Mouse (Mus musculus) intestine, embryonic 15.5 days (tissue): Measurements from ENCODE around the gene Pex7. TPM values are rescaled to one million over a fixed set of nuclear protein-coding genes. Genes with fewer than 3 reads are reported as not detected.

Experiments used
- ATAC-seq: fragments of 200-750 bp; cut with Nextera tagmentation; 2 replicates; pipeline ENCODE4 v1.8.0; 2017; ENCODE audit warnings: moderate TSS enrichment, moderate library complexity
- H3K27ac ChIP-seq: fragments of 300-500 bp; sonication (generic); 2 replicates; pipeline ENCODE4 v1.5.1; 2015; ENCODE audit warnings: mild to moderate bottlenecking, inconsistent platforms
- H3K27me3 ChIP-seq: fragments of 300-500 bp; sonication (generic); replicated peaks from 2 replicates; pipeline ENCODE4 v1.6.1; 2015; ENCODE audit warnings: inconsistent platforms
- H3K36me3 ChIP-seq: fragments of 300-500 bp; sonication (generic); 2 replicates; pipeline ENCODE4 v1.6.1; 2015; ENCODE audit warnings: inconsistent platforms
- H3K4me1 ChIP-seq: fragments of 300-500 bp; sonication (generic); replicated peaks from 2 replicates; pipeline ENCODE4 v1.6.1; 2015; ENCODE audit warnings: inconsistent platforms
- H3K4me2 ChIP-seq: fragments of 300-500 bp; sonication (generic); replicated peaks from 2 replicates; pipeline ENCODE4 v1.6.1; 2015; ENCODE audit warnings: mild to moderate bottlenecking, inconsistent platforms
- H3K4me3 ChIP-seq: fragments of 300-500 bp; sonication (generic); replicated peaks from 2 replicates; pipeline ENCODE4 v1.5.1; 2015; ENCODE audit warnings: inconsistent platforms
- H3K9ac ChIP-seq: fragments of 300-500 bp; sonication (generic); 2 replicates; pipeline ENCODE4 v1.6.1; 2015; ENCODE audit warnings: inconsistent platforms
- H3K9me3 ChIP-seq: fragments of 300-500 bp; sonication (generic); 2 replicates; pipeline ENCODE4 v1.6.1; 2016; ENCODE audit warnings: inconsistent platforms
- WGBS: fragments of 180-500 bp; shearing (Covaris S2); methylation state at CpG from one replicate; pipeline ENCODE4 v1.1.7; 2015; 5-methylcytosine and 5-hydroxymethylcytosine counted together
- polyA plus RNA-seq: library from polyadenylated mRNA; unstranded; fragments of >200 nt; fragmentation: Nextera tagmentation; extraction: Ambion mirVana; gene quantifications from 2 replicates; pipeline ENCODE4 v1.2.1, GENCODE M21; 2015

The Pex7 gene
- polyA plus RNA-seq, 1 experiment from 2014 or later: 50.3 TPM

GRCm38 (mm10) chr10:19941063-19941462, 33.6 kb upstream of the Pex7 start:
- no peak overlapping the region for H3K4me3 ChIP-seq
- H3K9ac ChIP-seq: no peak overlapping the region
- no peak overlapping the region for H3K4me2 ChIP-seq
- H3K27ac ChIP-seq: no peak overlapping the region
- ATAC-seq: no peak
- H3K36me3 ChIP-seq: no peaks in the 10 kb centered on the region
- H3K27me3 ChIP-seq: no peaks in the 10 kb centered on the region
- H3K9me3 ChIP-seq: no peaks in the 10 kb centered on the region
- peaks cover 19% of the 10 kb centered on the region for H3K4me1 ChIP-seq
- 45% methylated on average over 6 of the region's 6 CpGs for WGBS

- Histone ChIP-seq H3K4me1 (peaks cover 19% of the 10 kb centered on the region), H3K27ac (no peak overlapping the region), H3K4me2 (no peak overlapping the region), H3K9ac (no peak overlapping the region), H3K9me3 (no peaks in the 10 kb centered on the region), H3K27me3 (no peaks in the 10 kb centered on the region), H3K4me3 (no peak overlapping the region), H3K36me3 (no peaks in the 10 kb centered on the region)
- ATAC-seq: no peak
- 79% methylated on average over 8 of the region's 8 CpGs for WGBS
These were observed 33.1 kb upstream of the Pex7 start for GRCm38 (mm10) chr10:19940626-19941025.

- H3K4me1 ChIP-seq: peaks cover 19% of the 10 kb centered on the region
- H3K4me3 ChIP-seq: no peak overlapping the region
- 85% methylated on average over 7 of the region's 7 CpGs for WGBS
- no peak overlapping the region for H3K4me2 ChIP-seq
- no peak overlapping the region for H3K9ac ChIP-seq
- no peaks in the 10 kb centered on the region for H3K27me3 ChIP-seq
- no peaks in the 10 kb centered on the region for H3K36me3 ChIP-seq
- H3K27ac ChIP-seq: no peak overlapping the region
- ATAC-seq: no peak
- no peaks in the 10 kb centered on the region for H3K9me3 ChIP-seq
These were observed 32.6 kb upstream of the Pex7 start for GRCm38 (mm10) chr10:19940127-19940526.

- no peak overlapping the region for H3K4me3 ChIP-seq
- H3K4me1 ChIP-seq: peaks cover 19% of the 10 kb centered on the region
- H3K27ac ChIP-seq: no peak overlapping the region
- H3K9me3 ChIP-seq: no peaks in the 10 kb centered on the region
- ATAC-seq: no peak
- H3K36me3 ChIP-seq: no peaks in the 10 kb centered on the region
- H3K9ac ChIP-seq: no peak overlapping the region
- 67% methylated on average over 8 of the region's 8 CpGs for WGBS
- no peak overlapping the region for H3K4me2 ChIP-seq
- no peaks in the 10 kb centered on the region for H3K27me3 ChIP-seq
These were observed 31.8 kb upstream of the Pex7 start for GRCm38 (mm10) chr10:19939282-19939705.

GRCm38 (mm10) chr10:19938738-19939137, 31.2 kb upstream of the Pex7 start:
- Histone ChIP-seq H3K36me3 (no peaks in the 10 kb centered on the region), H3K27ac (no peak overlapping the region), H3K9ac (no peak overlapping the region), H3K4me2 (no peak overlapping the region), H3K9me3 (no peaks in the 10 kb centered on the region), H3K27me3 (no peaks in the 10 kb centered on the region), H3K4me1 (peaks cover 19% of the 10 kb centered on the region), H3K4me3 (no peak overlapping the region)
- 75% methylated on average over 6 of the region's 6 CpGs for whole genome bisulfite sequencing
- ATAC-seq: no peak

GRCm38 (mm10) chr10:19936961-19937708, 29.6 kb upstream of the Pex7 start:
- no peak overlapping the region for H3K27ac ChIP-seq
- H3K9me3 ChIP-seq: no peaks in the 10 kb centered on the region
- no peak overlapping the region for H3K9ac ChIP-seq
- H3K36me3 ChIP-seq: no peaks in the 10 kb centered on the region
- no peak for ATAC-seq
- H3K4me1 ChIP-seq: peaks cover 19% of the 10 kb centered on the region
- H3K4me2 ChIP-seq: peak overlapping the region; percentile 26; the same call in 1 of the 2 replicates
- 60% methylated on average over 9 of the region's 9 CpGs for WGBS
- H3K27me3 ChIP-seq: no peaks in the 10 kb centered on the region
- H3K4me3 ChIP-seq: no peak overlapping the region

- H3K4me3 ChIP-seq: no peak overlapping the region
- ATAC-seq: no peak
- H3K27me3 ChIP-seq: no peaks in the 10 kb centered on the region
- H3K27ac ChIP-seq: no peak overlapping the region
- H3K4me2 ChIP-seq: peak overlapping the region; percentile 98
- peaks cover 16% of the 10 kb centered on the region for H3K4me1 ChIP-seq
- H3K9me3 ChIP-seq: no peaks in the 10 kb centered on the region
- H3K36me3 ChIP-seq: no peaks in the 10 kb centered on the region
- H3K9ac ChIP-seq: no peak overlapping the region
- WGBS: 42% methylated on average over 4 of the region's 4 CpGs
These were observed 28.4 kb upstream of the Pex7 start for GRCm38 (mm10) chr10:19935821-19936367.

GRCm38 (mm10) chr10:19935295-19935623, 27.8 kb upstream of the Pex7 start:
- H3K4me1 ChIP-seq: peaks cover 16% of the 10 kb centered on the region
- 5% methylated on average over 10 of the region's 10 CpGs for WGBS
- H3K9me3 ChIP-seq: no peaks in the 10 kb centered on the region
- H3K4me3 ChIP-seq: peak overlapping the region; percentile 86
- H3K36me3 ChIP-seq: no peaks in the 10 kb centered on the region
- peak overlapping the region; percentile 98 for H3K4me2 ChIP-seq
- peak overlapping the region; percentile 11; the same call in 1 of the 2 replicates for H3K27ac ChIP-seq
- H3K27me3 ChIP-seq: no peaks in the 10 kb centered on the region
- peak overlapping the region; percentile 72 for H3K9ac ChIP-seq
- no peak for ATAC-seq

GRCm38 (mm10) chr10:19934384-19935294, 27.1 kb upstream of the Pex7 start, which contains the start of gene Map3k5:
Map3k5 (plus strand) TSS chr10:19934472.
- H3K9ac ChIP-seq: peak within 1 kb of the TSS; percentile 72
- peaks cover 16% of the 10 kb centered on the region for H3K4me1 ChIP-seq

GRCm38 (mm10) chr10:19933511-19934383, 26.3 kb upstream of the Pex7 start:
- WGBS: under 1% methylated on average over 95 of the region's 97 CpGs

More at GRCm38 (mm10) chr10:19934384-19935294, 27.1 kb upstream of the Pex7 start, which contains the start of gene Map3k5:
- WGBS: under 1% methylated on average over 81 of the region's 95 CpGs
- Histone ChIP-seq H3K9me3 (no peaks in the 10 kb centered on the region), H3K4me2 (peak within 1 kb of the TSS; percentile 98), H3K4me3 (peak within 1 kb of the TSS; percentile 86), H3K27me3 (no peaks in the 10 kb centered on the region), H3K27ac (peak within 1 kb of the TSS; percentile 87), H3K36me3 (no peaks in the 10 kb centered on the region)
- peak; percentile 79 for ATAC-seq

GRCm38 (mm10) chr10:19932986-19933385, 25.5 kb upstream of the Pex7 start:
- ATAC-seq: no peak
- H3K27ac ChIP-seq: no peak overlapping the region
- no peaks in the 10 kb centered on the region for H3K36me3 ChIP-seq
- H3K9ac ChIP-seq: no peak overlapping the region
- peaks cover 8% of the 10 kb centered on the region for H3K4me1 ChIP-seq
- H3K4me2 ChIP-seq: peak overlapping the region; percentile 98
- WGBS: 41% methylated on average over 3 of the region's 3 CpGs
- H3K27me3 ChIP-seq: no peaks in the 10 kb centered on the region
- H3K4me3 ChIP-seq: peak overlapping the region; percentile 86; the same call in 1 of the 2 replicates
- H3K9me3 ChIP-seq: no peaks in the 10 kb centered on the region

More at GRCm38 (mm10) chr10:19933511-19934383, 26.3 kb upstream of the Pex7 start:
- Histone ChIP-seq H3K4me1 (peaks cover 11% of the 10 kb centered on the region), H3K4me2 (peak overlapping the region; percentile 98), H3K9ac (peak overlapping the region; percentile 72), H3K4me3 (peak overlapping the region; percentile 86), H3K9me3 (no peaks in the 10 kb centered on the region), H3K27ac (peak overlapping the region; percentile 87), H3K36me3 (no peaks in the 10 kb centered on the region), H3K27me3 (no peaks in the 10 kb centered on the region)
- peak; percentile 95 for ATAC-seq
